Mouse (Mus musculus): ENCODE results near the gene Slc25a25. TPM values are rescaled to one million over a fixed set of nuclear protein-coding genes. Genes with fewer than 3 reads are reported as not detected.

Gene Slc25a25
- total RNA-seq, 1 experiment from 2014 or later, result 17.8 TPM

- no peak for ATAC-seq (ENCODE audit: extremely low read depth, insufficient number of reproducible peaks, low FRiP score, poor library complexity, severe bottlenecking)
Observed at GRCm38 (mm10) chr2:32381141-32381774, 70.0 kb downstream of the Slc25a25 start.

DNA sequence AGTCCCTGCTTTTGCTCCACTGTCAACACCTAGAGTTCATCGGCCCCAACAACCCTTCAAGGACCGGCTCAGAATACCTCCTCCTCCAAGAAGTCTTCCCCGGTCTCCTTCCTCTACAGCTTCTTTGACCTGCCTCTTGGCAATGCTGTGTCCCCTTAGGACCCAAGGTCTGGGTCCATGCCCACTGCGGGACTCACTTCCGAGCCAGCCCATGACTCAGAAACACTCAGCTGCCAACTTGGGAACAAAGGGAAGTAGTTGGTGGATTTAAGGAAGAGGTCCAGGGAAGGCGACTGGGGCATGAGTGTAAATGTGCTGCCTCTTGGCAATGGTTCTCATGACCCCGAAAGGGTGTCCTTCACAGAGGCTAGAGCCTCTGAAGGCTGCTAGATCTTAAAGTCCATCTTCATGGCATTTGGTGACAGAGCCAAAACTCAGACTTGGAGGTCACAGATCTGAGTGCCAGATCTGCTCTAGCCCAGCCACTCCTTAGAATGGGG, 71.2 kb downstream of the Slc25a25 start:
- ATAC-seq (ENCODE audit: extremely low read depth, insufficient number of reproducible peaks, low FRiP score, poor library complexity, severe bottlenecking), result no peak

DNA sequence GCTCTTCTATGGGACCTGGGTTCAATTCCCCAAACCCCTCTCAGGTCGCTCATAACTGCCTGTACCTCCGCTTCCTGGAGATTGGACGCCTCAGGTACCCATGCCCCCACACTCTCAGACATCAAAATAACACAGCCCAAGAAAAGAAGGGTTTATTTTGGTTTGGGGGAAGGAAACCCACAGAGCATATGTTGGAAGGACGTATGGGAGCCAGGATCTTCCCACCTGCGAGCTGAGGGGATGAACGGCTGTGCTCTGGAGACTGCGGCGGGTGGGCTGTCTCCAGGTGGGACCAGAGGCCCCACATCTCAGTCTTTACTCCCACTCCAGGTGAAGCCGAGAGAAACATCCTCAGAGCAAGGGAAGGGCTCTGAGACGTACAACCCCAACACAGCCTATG, 74.3 kb downstream of the Slc25a25 start:
- no peak for ATAC-seq (ENCODE audit: extremely low read depth, insufficient number of reproducible peaks, low FRiP score, poor library complexity, severe bottlenecking)

DNA sequence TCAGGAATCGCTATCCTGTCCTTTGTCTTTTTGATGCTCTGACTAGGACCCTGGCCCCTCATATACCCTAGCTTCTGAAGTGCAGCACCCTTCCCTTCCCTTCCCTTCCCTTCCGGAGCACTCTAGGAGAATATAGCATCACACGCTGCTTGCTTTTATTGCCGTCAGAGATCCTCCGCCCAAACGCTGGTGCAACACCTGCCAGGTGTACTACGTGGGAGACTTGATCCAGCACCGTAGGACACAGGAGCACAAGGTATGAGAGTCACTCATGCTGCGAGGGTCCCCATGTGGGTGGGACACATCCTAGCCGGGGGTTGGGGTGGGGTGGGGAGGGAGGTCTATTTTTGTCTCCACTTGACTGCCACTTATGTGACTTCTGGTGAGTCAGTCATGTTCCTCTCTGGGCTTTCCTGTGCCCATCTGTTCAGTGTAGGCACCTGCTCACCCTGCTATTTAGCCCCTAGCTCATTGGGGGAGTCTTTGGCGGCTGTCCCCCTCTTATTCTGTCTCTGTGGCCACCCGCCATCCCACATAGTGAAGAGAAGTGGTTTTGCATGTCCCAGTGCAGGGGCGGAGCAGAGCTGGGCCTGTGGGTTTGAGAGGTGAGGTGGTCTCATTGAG, 75.8 kb downstream of the Slc25a25 start:
- no peak for ATAC-seq (ENCODE audit: extremely low read depth, insufficient number of reproducible peaks, low FRiP score, poor library complexity, severe bottlenecking)

DNA sequence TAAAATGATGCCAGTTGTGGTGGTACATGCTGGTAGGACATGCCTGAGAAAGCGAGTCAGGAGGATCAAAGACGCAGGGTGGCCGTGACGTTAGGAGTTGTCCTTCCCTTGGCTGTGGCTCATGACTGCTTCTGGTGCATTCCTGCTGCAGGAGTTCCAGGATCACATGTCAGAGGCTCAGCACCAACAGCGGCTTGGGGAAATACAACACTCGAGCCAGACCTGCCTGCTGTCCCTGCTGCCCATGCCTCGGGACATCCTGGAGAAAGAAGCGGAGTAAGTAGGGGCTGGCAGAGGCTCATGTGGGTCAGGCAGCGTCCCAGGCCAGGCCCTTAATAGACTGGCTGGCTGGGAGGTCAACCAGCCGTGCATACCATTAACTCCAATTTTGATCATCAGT, 77.1 kb downstream of the Slc25a25 start:
- ATAC-seq (ENCODE audit: extremely low read depth, insufficient number of reproducible peaks, low FRiP score, poor library complexity, severe bottlenecking), result no peak

DNA sequence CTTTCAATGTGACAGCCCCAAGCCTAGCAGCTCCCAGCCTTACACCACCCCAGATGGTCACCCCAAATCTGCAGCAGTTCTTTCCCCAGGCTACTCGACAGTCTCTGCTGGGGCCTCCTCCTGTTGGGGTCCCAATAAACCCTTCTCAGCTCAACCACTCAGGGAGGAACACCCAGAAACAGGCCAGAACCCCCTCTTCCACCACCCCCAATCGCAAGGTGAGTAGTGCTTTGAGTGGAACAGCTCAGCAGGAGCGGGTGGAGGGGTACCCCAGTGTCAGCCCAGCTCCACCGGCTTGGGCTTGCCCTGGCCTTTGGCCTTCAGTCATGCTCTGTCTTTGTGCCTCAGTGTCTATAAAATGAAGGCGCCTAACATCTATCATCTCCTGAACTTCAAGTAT, 83.9 kb downstream of the Slc25a25 start:
- no peak for ATAC-seq (ENCODE audit: extremely low read depth, insufficient number of reproducible peaks, low FRiP score, poor library complexity, severe bottlenecking)

Other genes with a start within 250 kb of the Slc25a25 start
- 11.6 and 18.3 TPM in 2 replicates for gene Pomt1, start 214.9 kb downstream of the Slc25a25 start, total RNA-seq (2017)
- gene Uck1, start 191.3 kb downstream of the Slc25a25 start, total RNA-seq (2017), result 26.0 and 30.3 TPM in 2 replicates
- 70.1 and 88.5 TPM in 2 replicates for gene Golga2, start 164.1 kb downstream of the Slc25a25 start, total RNA-seq (2017)
- gene Swi5, start 163.4 kb downstream of the Slc25a25 start, total RNA-seq (2017), result 82.5 and 89.9 TPM in 2 replicates
- gene Ciz1, start 99.1 kb downstream of the Slc25a25 start, total RNA-seq (2017), result 120 and 134 TPM in 2 replicates
- gene Dnm1, start 98.1 kb downstream of the Slc25a25 start, total RNA-seq (2017), result not detected in 2 replicates
- gene 1110008P14Rik, start 69.5 kb downstream of the Slc25a25 start, total RNA-seq (2017), result 31.8 and 39.5 TPM in 2 replicates
- 246 and 252 TPM in 2 replicates for gene Lcn2, start 63.2 kb downstream of the Slc25a25 start, total RNA-seq (2017)
- 2.9 and 4.1 TPM in 2 replicates for gene Ptges2, start 55.5 kb downstream of the Slc25a25 start, total RNA-seq (2017)
- gene Naif1, start 988 bp downstream of the Slc25a25 start, total RNA-seq (2017), result 6.1 and 6.4 TPM in 2 replicates
- gene Fam102a, start 83.9 kb upstream of the Slc25a25 start, total RNA-seq (2017), result 36.8 and 38.4 TPM in 2 replicates
- gene Dpm2, start 119.4 kb upstream of the Slc25a25 start, total RNA-seq (2017), result 38.6 and 47.6 TPM in 2 replicates
- gene Pip5kl1, start 123.4 kb upstream of the Slc25a25 start, total RNA-seq (2017), result 1.3 and 1.4 TPM in 2 replicates
- not detected in 2 replicates for gene 9430097D07Rik, start 124.2 kb upstream of the Slc25a25 start, total RNA-seq (2017)
- 13.6 and 16.9 TPM in 2 replicates for gene St6galnac4, start 135.7 kb upstream of the Slc25a25 start, total RNA-seq (2017)
- gene St6galnac6, start 148.3 kb upstream of the Slc25a25 start, total RNA-seq (2017), result 4.7 and 5.4 TPM in 2 replicates
- not detected in 2 replicates for gene Ak1, start 170.3 kb upstream of the Slc25a25 start, total RNA-seq (2017)
- gene Eng, start 195.2 kb upstream of the Slc25a25 start, total RNA-seq (2017), result 0.25 TPM in 1 of 2 replicates, not detected in the other

Data from neutrophil, adult 5-6 weeks (primary cell).